Mouse (Mus musculus): ENCODE results near the gene Crybg1.

DNA sequence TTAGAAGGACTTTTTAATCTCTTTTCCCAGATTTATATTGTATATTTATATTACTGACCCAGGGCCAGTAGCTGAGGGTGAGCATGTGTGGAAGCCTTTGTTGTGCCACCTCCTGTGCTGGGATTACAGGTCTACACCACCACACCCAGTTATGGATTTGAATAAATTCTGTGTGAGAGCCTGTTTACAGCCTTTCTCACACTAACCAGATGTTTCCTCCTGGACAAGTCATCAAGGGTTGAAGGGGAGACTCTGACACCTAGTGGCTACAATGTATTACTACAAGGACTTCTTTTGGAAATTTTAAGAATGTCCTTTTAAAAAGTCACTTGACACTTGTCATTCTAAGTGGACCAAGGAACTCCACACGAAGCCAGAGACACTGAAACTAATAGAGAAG is 28.7 kb upstream of the Crybg1 start:
- TF ChIP-seq POLR2A (IDR thresholded peaks at IDR 0.05; ENCODE audit: borderline replicate concordance, low read depth, low read length) (no peak), CTCF (IDR thresholded peaks at IDR 0.05; ENCODE audit: low read depth, low read length) (no peak)
